Mouse (Mus musculus): ENCODE data around the gene Ndufb5.
"Not testable (repeated sequence)": the region's sequence is repeated elsewhere in the genome, so short reads cannot be mapped to it uniquely, and the experiment has no call there.

DNA sequence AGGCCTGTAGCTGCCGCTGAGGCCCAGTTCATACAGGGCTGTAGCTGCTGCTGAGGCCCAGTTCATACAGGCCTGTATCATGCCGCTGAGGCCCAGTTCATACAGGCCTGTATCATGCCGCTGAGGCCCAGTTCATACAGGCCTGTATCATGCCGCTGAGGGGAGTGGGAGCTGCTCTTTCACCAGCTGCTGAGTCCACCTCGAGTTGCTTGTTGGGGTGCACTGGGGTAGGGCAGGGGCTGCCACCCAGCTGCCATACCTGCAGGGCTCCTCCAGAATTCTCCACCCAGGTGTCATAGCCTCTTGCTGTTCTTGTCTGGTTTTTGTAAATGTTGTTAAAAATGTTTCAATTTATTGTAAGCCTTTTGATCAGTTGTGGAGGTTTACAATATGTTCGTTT is 19.4 kb upstream of the Ndufb5 start:
- not testable (repeated sequence) for TF ChIP-seq CTCF (IDR thresholded peaks at IDR 0.05; ENCODE audit: control insufficient read depth, insufficient read depth, insufficient read length); MYOG (IDR thresholded peaks at IDR 0.05; ENCODE audit: control insufficient read depth, extremely low read depth, insufficient read length); USF1 (IDR thresholded peaks at IDR 0.05; ENCODE audit: low read depth); MAX (IDR thresholded peaks at IDR 0.05); CEBPB (IDR thresholded peaks at IDR 0.05; ENCODE audit: low read depth); MYOD1 (IDR thresholded peaks at IDR 0.05; ENCODE audit: control insufficient read depth, insufficient read length, low read depth)

All from C2C12 (cell line).